Mouse (Mus musculus) heart, postnatal 14 days (tissue): ENCODE measurements at regions not wholly inside any gene's neighbourhood (a gene's known extent, or its start where the extent isn't known, plus 50 kb on each side); places are given as distances from the start of the nearest gene placed in this dataset.

Experiments used
- DNase-seq, 2 experiments: peaks; one replicate each; pipeline ENCODE4 v3.0.0; 2021 to 2022
- intact Hi-C: fragments of 180-260 bp; cut with DNase I; formaldehyde crosslinking; loops from one replicate; pipeline ENCODE4 v1.15.1; 2025

DNA sequence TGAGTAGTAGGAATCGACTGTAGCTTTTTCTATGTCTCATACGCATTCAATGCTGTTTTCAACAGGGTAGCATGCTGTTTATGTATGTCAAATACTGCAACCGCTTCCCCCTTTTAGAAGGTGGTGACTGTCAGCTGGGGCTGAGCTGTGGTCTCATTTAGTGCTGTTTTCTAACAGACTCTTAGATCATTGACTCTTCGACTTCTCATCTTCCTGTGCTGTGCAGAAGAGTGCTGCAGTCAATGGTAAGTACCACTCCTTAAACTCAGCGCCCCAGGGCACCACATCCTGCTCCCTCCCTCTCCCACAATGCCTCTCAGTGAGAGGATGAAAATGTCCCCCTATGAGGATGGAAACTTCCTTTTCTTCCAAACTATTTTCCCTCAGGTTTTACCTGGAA lies 149.2 kb upstream of the Hmga2 start:
- DNase-seq = no peak
- intact Hi-C loops = no loop called here

GRCm38 (mm10) chr10:120624203-120624942 lies 148.1 kb upstream of the Hmga2 start:
- no peak for DNase-seq

DNA sequence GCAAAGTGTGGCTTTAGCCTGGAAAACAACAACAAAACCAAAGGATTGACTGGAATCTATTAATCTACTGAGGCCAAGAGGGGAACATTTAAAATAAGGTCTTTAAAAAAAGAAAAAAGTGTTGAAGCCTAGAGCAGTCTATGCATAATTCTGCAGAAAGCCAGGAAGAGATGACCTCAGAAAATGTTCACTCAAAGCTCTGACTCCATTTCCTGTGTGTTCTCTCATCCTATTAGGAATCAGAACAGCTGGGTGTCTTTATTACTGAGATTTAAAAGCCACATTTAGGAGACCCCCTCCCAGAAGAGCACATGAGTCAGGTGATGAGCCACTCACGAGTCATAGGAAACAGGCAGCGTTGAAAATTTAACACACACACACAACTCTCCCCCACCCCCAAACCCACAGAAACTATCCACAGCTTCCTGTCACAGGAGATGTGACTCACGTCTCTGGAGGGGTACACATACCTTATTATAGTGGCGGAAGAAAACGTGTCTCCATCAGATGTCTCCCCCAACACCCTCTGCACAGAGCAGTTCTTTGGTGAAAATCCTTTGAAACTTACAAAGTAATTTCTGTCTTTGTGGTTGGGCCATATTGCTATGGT lies 140.2 kb upstream of the Hmga2 start:
- DNase-seq = no peak
- intact Hi-C loops = no loop called here

More at GRCm38 (mm10) chr10:120624203-120624942, 148.1 kb upstream of the Hmga2 start:
- intact Hi-C loops = no loop called here

GRCm38 (mm10) chr10:120612351-120612750 lies 136.1 kb upstream of the Hmga2 start:
- intact Hi-C loops = no loop called here
- DNase-seq = no peak

GRCm38 (mm10) chr10:120610076-120610475 lies 133.8 kb upstream of the Hmga2 start:
- intact Hi-C loops = no loop called here
- DNase-seq = peak; percentile 3 to 19

GRCm38 (mm10) chr10:120604506-120604905 lies 128.2 kb upstream of the Hmga2 start:
- DNase-seq = no peak
- intact Hi-C loops = no loop called here

GRCm38 (mm10) chr10:120603167-120603566 lies 126.9 kb upstream of the Hmga2 start:
- DNase-seq = no peak
- intact Hi-C loops = no loop called here

- intact Hi-C loops = no loop called here
- no peak for DNase-seq
Measured at GRCm38 (mm10) chr10:120600735-120601134, 124.5 kb upstream of the Hmga2 start.

DNA sequence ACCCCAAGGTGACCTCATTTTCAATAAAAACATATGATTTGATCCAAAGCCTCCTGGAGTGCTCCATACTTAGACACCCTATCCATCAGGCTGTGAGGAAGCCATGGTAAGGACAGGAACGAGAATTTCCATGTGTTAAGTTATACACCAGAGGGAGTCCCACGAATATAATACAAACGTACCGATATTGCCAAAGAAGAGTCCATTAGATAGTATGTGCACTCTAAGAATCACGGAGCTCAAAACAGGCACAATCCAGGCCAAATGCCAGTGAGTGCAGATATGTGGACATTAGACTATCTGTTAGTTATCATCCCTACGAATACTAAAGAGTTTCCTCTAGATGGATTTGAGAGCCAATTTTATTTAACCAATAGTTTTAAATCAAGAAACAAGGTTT lies 123.3 kb upstream of the Hmga2 start:
- no peak for DNase-seq
- intact Hi-C loops = no loop called here

DNA sequence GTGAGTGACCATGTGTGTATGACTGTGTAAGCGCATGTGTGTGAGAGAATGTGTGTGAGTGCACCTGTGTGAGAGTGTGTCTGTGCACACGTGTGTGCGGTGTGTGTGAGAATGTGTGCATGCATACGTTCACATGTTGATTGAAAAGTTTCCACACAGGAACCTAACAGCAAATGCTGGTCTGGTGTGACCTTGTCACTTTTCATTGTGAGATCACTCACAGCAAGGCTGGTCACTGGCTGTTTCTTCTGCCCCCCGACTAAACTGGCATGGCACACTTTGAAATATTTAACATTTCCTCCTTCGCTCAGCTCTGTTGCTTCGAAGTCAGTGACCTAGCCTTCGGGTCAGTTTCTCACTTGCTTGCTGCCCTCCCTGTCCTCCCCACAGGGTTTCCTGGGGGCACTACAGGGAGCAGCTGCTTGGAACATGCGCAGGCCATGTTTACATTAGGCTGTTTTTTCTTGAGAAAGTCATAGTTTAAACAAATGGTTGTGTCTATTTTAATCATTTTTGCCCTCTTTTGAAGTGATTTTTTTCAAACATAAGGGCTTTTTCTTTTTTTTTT lies 121.1 kb upstream of the Hmga2 start:
- intact Hi-C loops = no loop called here

GRCm38 (mm10) chr10:120595145-120595544 lies 118.9 kb upstream of the Hmga2 start:
- intact Hi-C loops = no loop called here
- DNase-seq = no peak

More for the DNA sequence above, 121.1 kb upstream of the Hmga2 start:
- DNase-seq = no peak

DNA sequence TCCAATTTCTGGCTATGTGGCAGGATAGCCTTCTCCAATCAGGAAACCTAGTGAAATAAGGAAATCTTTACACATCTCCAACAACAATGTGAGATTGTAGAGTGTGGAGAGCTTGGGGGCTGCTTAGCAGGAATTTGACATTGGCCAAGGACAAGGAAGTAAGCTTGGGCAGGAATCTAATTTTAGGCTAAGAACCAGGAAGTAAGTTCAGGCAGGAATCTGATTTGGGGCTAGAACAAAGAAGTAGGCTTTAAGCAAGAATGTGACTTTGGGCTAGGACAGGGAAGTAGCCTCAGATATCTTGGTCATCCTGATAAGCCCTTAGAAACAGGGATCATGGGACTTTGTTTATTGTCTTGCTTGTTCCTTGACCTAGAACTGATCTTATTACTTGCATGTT lies 117.6 kb upstream of the Hmga2 start:
- no peak for DNase-seq
- intact Hi-C loops = no loop called here

- DNase-seq = no peak
- intact Hi-C loops = loop anchor here (5.0 kb wide), 1 partner anchor 273 kb away; no protein-coding TSS in a partner anchor
Measured at GRCm38 (mm10) chr10:120589659-120590058, 113.4 kb upstream of the Hmga2 start.

DNA sequence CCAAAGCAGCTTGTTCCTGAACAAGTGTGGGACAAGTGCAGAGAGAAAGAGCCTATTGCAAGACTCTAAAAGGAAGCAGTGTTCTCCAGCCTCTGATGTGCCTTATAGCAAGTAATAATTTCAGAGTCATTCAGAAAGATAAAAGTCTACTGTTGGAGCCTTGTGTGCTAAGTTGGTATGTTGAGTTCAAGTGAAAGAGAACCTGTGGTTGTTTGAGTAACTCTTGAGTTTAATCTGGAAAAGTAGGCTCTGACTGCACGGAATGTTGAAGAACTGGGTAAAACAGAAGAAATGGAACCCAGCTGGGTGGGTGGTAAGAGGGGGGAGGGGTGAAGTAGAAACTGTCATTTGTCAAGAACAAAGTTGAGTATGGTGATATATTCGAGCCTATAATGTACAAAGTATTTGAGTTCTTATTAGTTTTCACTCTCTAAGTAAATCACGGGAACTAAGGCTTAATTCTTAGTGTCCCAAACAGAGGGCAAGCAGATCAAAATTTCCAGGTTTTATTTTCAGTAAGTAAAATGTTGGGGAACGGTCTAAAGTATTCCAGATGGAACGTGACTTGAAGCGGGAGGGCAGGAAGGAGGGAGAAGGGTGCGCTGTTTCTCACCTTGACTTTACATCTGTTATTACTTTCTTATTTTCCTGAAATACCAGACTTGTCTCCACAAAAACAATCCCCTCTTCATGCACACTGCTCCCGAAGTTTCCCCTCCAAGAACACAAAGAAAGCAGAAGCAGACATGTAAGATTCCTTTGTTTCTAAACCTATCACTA lies 111.8 kb upstream of the Hmga2 start:
- no peak for DNase-seq
- intact Hi-C loops = loop anchor here (1.0 to 5.0 kb wide), 2 partner anchors 114 to 274 kb away; no protein-coding TSS in a partner anchor

- intact Hi-C loops = loop anchor here (1.0 to 5.0 kb wide), 2 partner anchors 115 to 275 kb away; no protein-coding TSS in a partner anchor
- peak; percentile 28 to 49 for DNase-seq
Measured at GRCm38 (mm10) chr10:120587179-120587578, 110.9 kb upstream of the Hmga2 start.

GRCm38 (mm10) chr10:120582497-120582896 lies 106.2 kb upstream of the Hmga2 start:
- peak; percentile 6 to 8 for DNase-seq
- intact Hi-C loops = no loop called here

- DNase-seq = no peak
- intact Hi-C loops = no loop called here
Measured at GRCm38 (mm10) chr10:120581547-120581946, 105.3 kb upstream of the Hmga2 start.

DNA sequence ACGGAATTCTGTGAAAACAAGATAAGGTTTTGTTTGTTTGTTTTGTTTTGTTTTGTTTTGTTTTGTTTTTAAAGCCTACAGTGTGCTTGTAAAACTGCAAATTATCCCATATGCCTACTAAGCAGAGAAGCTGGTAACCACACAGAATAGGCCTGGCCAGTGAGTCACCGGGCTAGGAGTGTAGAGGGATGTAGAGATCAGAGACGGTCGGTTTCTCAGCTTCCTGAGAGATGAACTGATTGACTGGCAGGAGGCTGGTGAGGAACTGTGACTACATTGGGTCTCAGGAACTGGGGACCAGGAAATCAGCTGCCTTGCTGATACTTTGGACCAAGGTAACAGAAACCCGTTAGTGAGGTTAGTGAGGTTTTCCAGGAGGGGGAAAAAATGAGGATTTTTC lies 100.6 kb upstream of the Hmga2 start:
- intact Hi-C loops = no loop called here
- DNase-seq = no peak

- no peak for DNase-seq
- intact Hi-C loops = no loop called here
Measured at GRCm38 (mm10) chr10:120576148-120576547, 99.9 kb upstream of the Hmga2 start.

GRCm38 (mm10) chr10:120571340-120571739 lies 95.1 kb upstream of the Hmga2 start:
- intact Hi-C loops = no loop called here
- DNase-seq = no peak

GRCm38 (mm10) chr10:120565992-120566391 lies 89.7 kb upstream of the Hmga2 start:
- intact Hi-C loops = no loop called here
- DNase-seq = no peak
